Mouse (Mus musculus) kidney, postnatal 0 days (tissue): ENCODE measurements at regions not wholly inside any gene's neighbourhood (a gene's known extent, or its start where the extent isn't known, plus 50 kb on each side); places are given as distances from the start of the nearest gene placed in this dataset.
"Not testable (repeated sequence)": the region's sequence is repeated elsewhere in the genome, so short reads cannot be mapped to it uniquely, and the experiment has no call there.

Source experiments
- ATAC-seq: fragments of 200-750 bp; cut with Nextera tagmentation; replicated peaks from 2 replicates; pipeline ENCODE4 v1.8.0; 2017; ENCODE audit warnings: low read depth, moderate number of reproducible peaks, moderate TSS enrichment, moderate library complexity; ENCODE audit not compliant: low FRiP score
- DNase-seq: peaks from one replicate; pipeline ENCODE4 v3.0.0-alpha.2; 2016; ENCODE audit warnings: low spot score
- H3K27ac ChIP-seq: fragments of 300-500 bp; sonication (generic); 2 replicates; pipeline ENCODE4 v1.5.1; 2014; ENCODE audit warnings: mild to moderate bottlenecking
- H3K27me3 ChIP-seq: fragments of 300-500 bp; sonication (generic); 2 replicates; pipeline ENCODE4 v1.6.1; 2014; ENCODE audit warnings: low read length, mixed read lengths; ENCODE audit not compliant: insufficient read depth
- H3K36me3 ChIP-seq: fragments of 300-500 bp; sonication (generic); 2 replicates; pipeline ENCODE4 v1.6.1; 2014; ENCODE audit warnings: low read length, mixed read lengths; ENCODE audit not compliant: insufficient read depth
- H3K4me1 ChIP-seq: fragments of 300-500 bp; sonication (generic); replicated peaks from 2 replicates; pipeline ENCODE4 v1.6.1; 2014; ENCODE audit warnings: antibody characterized with exemption, low read length, mixed read lengths; ENCODE audit not compliant: insufficient read depth
- H3K4me2 ChIP-seq: fragments of 300-500 bp; sonication (generic); 2 replicates; pipeline ENCODE4 v1.6.1; 2014; ENCODE audit warnings: mild to moderate bottlenecking, low read length, moderate library complexity, mixed read lengths
- H3K4me3 ChIP-seq: fragments of 300-500 bp; sonication (generic); replicated peaks from 2 replicates; pipeline ENCODE4 v1.5.1; 2014; ENCODE audit warnings: low read depth, low read length
- H3K9ac ChIP-seq: fragments of 300-500 bp; sonication (generic); 2 replicates; pipeline ENCODE4 v1.6.1; 2014; ENCODE audit warnings: low read depth, low read length
- H3K9me3 ChIP-seq: fragments of 300-500 bp; sonication (generic); replicated peaks from 2 replicates; pipeline ENCODE4 v1.6.1; 2016; ENCODE audit warnings: low read length, inconsistent platforms, mixed read lengths
- CTCF ChIP-seq: IDR thresholded peaks from 2 replicates; pipeline ENCODE4 v1.5.1; 2016; ENCODE audit warnings: antibody characterized with exemption, low read depth, mild to moderate bottlenecking, moderate library complexity
- WGBS: fragments of 180-500 bp; shearing (Covaris S2); extraction: QIAGEN DNeasy Blood & Tissue Kit; methylation state at CpG from one replicate; pipeline ENCODE4 v1.1.7; 2014; 5-methylcytosine and 5-hydroxymethylcytosine counted together

GRCm38 (mm10) chr19:35157849-35158248, 235.7 kb downstream of the Kif20b start:
- TF ChIP-seq CTCF = no peak
- Histone ChIP-seq H3K4me1 (no peaks in the 10 kb centered on the region), H3K9me3 (no peaks in the 10 kb centered on the region), H3K27ac (no peak overlapping the region), H3K36me3 (no peaks in the 10 kb centered on the region), H3K4me3 (no peak overlapping the region), H3K4me2 (no peak overlapping the region), H3K27me3 (no peaks in the 10 kb centered on the region), H3K9ac (no peak overlapping the region)
- ATAC-seq = peak; percentile 74
- WGBS = 57% methylated on average over 3 of the region's 3 CpGs
- DNase-seq = peak; percentile 1

DNA sequence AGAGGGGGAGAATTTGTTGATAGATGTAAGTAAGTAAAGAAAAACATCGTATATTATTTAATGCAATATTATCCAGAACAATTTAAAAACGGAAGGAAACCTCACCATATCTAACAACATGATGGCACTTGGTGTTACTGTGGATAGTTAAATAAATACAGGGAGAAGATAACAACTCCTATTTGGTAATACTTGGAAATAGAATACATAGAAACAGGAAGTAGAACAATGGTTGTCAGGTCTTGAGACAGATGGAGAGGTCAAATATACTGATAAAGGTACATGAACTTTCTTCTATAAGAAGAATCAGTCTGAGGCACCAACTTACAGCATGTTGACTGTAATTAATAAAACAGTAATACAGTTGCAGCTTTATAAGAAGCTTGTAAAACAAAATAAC, 242.6 kb downstream of the Kif20b start:
- DNase-seq (no peak), ATAC-seq (no peak)
- Histone ChIP-seq H3K27me3 (no peaks in the 10 kb centered on the region), H3K27ac (no peak overlapping the region), H3K9ac (no peak overlapping the region), H3K4me1 (no peaks in the 10 kb centered on the region), H3K36me3 (no peaks in the 10 kb centered on the region), H3K9me3 (no peaks in the 10 kb centered on the region), H3K4me3 (no peak overlapping the region), H3K4me2 (no peak overlapping the region)
- TF ChIP-seq CTCF = no peak
- 75% methylated on average over 2 of the region's 2 CpGs for WGBS

DNA sequence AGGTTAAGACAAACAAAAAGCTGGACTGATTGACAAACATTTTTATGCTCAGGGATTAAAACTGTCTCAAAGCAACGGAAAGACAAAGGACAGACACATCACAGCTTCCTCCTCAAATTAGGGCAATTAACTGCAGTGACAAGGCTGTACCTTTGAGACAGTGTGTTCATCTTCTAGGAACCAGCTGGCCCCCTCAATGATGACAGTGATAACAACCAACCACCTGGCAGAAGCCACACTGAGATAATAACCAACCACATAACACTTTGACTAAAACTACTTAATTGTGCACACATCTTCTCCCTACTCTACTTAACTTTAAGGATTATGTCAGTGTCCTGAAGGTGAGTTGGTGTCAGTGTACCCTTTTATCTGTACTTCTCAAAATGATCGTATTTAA, 248.4 kb downstream of the Kif20b start:
- Histone ChIP-seq H3K4me1 (no peaks in the 10 kb centered on the region), H3K4me2 (no peak overlapping the region), H3K27ac (no peak overlapping the region), H3K9ac (no peak overlapping the region), H3K9me3 (no peaks in the 10 kb centered on the region), H3K36me3 (no peaks in the 10 kb centered on the region), H3K4me3 (no peak overlapping the region), H3K27me3 (no peaks in the 10 kb centered on the region)
- ATAC-seq (no peak), DNase-seq (no peak)
- WGBS = 55% methylated on average over 2 of the region's 2 CpGs
- TF ChIP-seq CTCF = no peak

DNA sequence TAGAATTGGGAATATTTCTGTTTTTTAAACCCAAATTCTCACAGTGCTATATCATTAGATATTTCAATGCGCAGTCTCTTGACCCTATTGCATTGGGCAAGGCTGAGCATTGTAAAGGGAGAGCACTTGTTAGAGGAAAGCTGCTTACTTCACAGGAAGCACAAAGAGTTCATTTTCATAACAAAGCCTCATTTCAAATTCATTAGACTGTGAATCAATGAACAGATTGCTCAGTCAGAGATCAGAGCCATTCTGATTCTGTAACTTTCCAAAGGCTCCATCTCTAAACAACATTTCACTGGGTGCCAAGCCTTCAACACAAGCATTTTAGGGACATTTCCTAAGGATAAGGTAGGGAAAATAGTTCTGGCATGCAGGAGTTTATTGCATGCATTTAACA, 257.9 kb downstream of the Kif20b start:
- no peak overlapping the region for H3K27ac ChIP-seq
- no peak overlapping the region for H3K4me3 ChIP-seq
- WGBS = 94% methylated on average over 1 of the region's 1 CpGs
- TF ChIP-seq CTCF = no peak
- no peaks in the 10 kb centered on the region for H3K27me3 ChIP-seq
- no peak overlapping the region for H3K4me2 ChIP-seq
- no peak overlapping the region for H3K9ac ChIP-seq
- ATAC-seq (no peak), DNase-seq (no peak)
- H3K9me3 ChIP-seq = no peaks in the 10 kb centered on the region
- no peaks in the 10 kb centered on the region for H3K4me1 ChIP-seq
- no peaks in the 10 kb centered on the region for H3K36me3 ChIP-seq

DNA sequence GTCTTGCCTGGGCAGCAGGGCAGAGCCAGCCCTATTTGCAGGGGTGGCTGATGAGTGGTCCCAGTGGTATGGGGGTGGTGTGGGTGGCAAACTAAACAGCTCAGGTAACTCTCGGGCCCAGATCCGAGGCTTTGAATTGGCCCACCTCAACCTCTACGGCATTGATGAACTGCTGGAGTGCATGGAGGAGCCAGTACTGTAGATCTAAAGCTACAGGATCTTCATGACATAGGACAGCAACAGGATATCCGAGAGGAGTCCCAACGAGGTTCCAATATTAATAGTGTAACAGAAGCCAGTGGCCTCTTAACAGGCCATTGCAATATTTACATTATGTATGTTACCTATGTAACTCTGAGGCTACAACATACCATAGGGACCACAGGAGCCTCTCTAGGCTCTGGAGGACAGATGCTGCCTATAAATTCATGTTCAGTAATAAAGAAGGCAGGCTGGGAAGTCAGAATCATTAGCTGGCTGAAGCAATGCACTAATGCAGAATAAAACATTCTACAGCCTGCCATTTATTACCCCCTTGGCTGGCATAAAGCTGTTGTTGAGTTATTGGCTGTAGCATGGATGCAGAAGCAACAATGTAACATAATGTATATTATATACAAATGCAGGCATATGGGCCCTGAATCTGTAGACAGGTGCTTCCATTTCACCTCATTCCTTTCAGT, 283.5 kb downstream of the Kif20b start:
- Histone ChIP-seq H3K4me3 (no peak overlapping the region), H3K27me3 (no peaks in the 10 kb centered on the region), H3K9ac (no peak overlapping the region), H3K27ac (no peak overlapping the region), H3K9me3 (no peaks in the 10 kb centered on the region), H3K4me2 (no peak overlapping the region), H3K36me3 (no peaks in the 10 kb centered on the region), H3K4me1 (no peaks in the 10 kb centered on the region)
- ATAC-seq (no peak), DNase-seq (no peak)
- TF ChIP-seq CTCF = no peak
- 66% methylated on average over 5 of the region's 5 CpGs for WGBS

GRCm38 (mm10) chr19:35244188-35244587, 322.0 kb downstream of the Kif20b start:
- no peaks in the 10 kb centered on the region for H3K4me1 ChIP-seq
- ATAC-seq (no peak), DNase-seq (no peak)
- H3K4me3 ChIP-seq = no peak overlapping the region
- no peak for TF ChIP-seq CTCF
- no peaks in the 10 kb centered on the region for H3K9me3 ChIP-seq
- H3K36me3 ChIP-seq = no peaks in the 10 kb centered on the region
- H3K27me3 ChIP-seq = no peaks in the 10 kb centered on the region
- 81% methylated on average over 3 of the region's 3 CpGs for WGBS
- H3K9ac ChIP-seq = no peak overlapping the region
- H3K4me2 ChIP-seq = no peak overlapping the region
- no peak overlapping the region for H3K27ac ChIP-seq

DNA sequence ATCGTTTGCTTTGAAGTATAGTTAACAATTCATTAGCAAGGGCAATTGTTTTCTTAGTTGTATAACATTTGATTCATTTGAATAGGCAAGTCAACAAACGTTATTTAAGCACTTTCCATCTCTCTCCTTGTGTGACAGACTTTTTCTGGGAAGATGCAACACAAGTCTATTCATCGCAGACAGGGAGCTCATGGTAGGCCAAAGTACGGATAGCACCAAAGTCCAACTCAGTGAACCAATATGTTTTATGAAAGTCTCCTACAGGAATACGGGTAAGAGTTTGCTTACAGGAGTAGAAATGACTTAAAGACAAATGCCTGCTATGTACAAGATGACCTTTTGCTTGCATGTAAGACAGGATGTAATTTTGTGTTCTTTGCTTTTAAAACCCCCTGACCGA, 325.4 kb downstream of the Kif20b start:
- H3K27me3 ChIP-seq = no peaks in the 10 kb centered on the region
- no peaks in the 10 kb centered on the region for H3K36me3 ChIP-seq
- H3K9me3 ChIP-seq = no peaks in the 10 kb centered on the region
- 73% methylated on average over 6 of the region's 6 CpGs for WGBS
- H3K4me1 ChIP-seq = no peaks in the 10 kb centered on the region
- no peak overlapping the region for H3K4me3 ChIP-seq
- TF ChIP-seq CTCF = no peak
- no peak overlapping the region for H3K9ac ChIP-seq
- DNase-seq = no peak
- no peak overlapping the region for H3K4me2 ChIP-seq
- no peak for ATAC-seq
- no peak overlapping the region for H3K27ac ChIP-seq

DNA sequence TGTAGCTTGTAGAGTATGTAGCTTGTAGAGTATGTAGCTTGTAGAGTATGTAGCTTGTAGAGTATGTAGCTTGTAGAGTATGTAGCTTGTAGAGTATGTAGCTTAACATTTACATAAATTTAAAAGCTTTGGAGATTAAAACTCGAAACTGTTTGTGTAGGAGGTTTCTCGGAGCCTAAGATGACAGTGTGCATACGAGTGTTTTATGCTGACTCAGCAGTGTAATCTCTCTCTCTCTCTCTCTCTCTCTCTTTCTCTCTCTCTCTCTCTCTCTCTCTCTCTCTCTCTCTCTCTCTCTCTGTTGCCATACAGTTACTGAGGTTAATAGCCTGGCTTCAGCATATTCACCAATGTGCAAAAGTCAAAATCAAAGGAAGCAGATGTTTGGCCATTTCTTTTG, 336.5 kb downstream of the Kif20b start:
- H3K27me3 ChIP-seq, DNase-seq, ATAC-seq, H3K27ac ChIP-seq, H3K9me3 ChIP-seq, H3K36me3 ChIP-seq, H3K4me3 ChIP-seq, H3K4me1 ChIP-seq, H3K4me2 ChIP-seq, H3K9ac ChIP-seq: not testable (repeated sequence)
- WGBS = 75% methylated on average over 3 of the region's 3 CpGs
